Mouse (Mus musculus): ENCODE results near the gene Zfyve1.

DNA sequence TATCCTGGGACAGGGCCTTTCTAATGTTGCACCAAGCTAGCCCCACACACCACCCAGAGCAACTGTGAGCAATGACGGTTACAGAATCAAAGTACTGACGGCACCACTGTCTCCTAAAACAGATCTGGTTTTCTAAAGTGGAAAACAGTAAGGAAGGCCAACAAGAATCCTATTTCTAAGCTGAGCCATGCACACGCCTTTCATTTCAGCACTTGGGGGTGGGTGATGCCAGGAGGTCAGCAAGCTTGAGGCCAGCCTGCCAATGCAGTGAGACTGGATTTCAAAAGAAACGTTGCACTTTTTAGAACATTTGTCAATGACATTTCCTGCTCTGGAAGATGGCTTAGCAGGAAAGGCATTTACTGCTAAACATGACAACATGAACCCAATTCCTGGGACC is 43.2 kb downstream of the Zfyve1 start:
- TF ChIP-seq GATA1 (IDR thresholded peaks at IDR 0.05; ENCODE audit: borderline replicate concordance, low read length) (no peak), FLI1 (IDR thresholded peaks at IDR 0.05; ENCODE audit: low read length) (no peak)
